Mouse (Mus musculus) layer of hippocampus, adult 8-10 months (tissue): ENCODE data around the gene Ovgp1. TPM values are rescaled to one million over a fixed set of nuclear protein-coding genes. Genes with fewer than 3 reads are reported as not detected.
A peak's percentile ranks its signal among the peaks of the same experiment; 100 is the strongest.
"Not testable (repeated sequence)": the region's sequence is repeated elsewhere in the genome, so short reads cannot be mapped to it uniquely, and the experiment has no call there.

Source experiments
- DNase-seq, 2 experiments: peaks; one replicate each; pipeline ENCODE4 v3.0.0; 2022; ENCODE audit warnings: low spot score in 2 of 2
- total RNA-seq, 4 experiments: library from RNA; stranded (reverse); gene quantifications; 2 replicates each; pipeline ENCODE4 v1.2.4; 2022

Ovgp1 gene
- total RNA-seq, 4 experiments from 2014 or later = 2.7 to 5.4 (median 4.1) TPM

- DNase-seq = peak in 1 of 2 experiments; percentile 55
Measured at GRCm38 (mm10) chr3:105991653-105992283, 18.3 kb downstream of the Ovgp1 start.

GRCm38 (mm10) chr3:105994730-105995129, 21.2 kb downstream of the Ovgp1 start:
- no peak for DNase-seq

DNA sequence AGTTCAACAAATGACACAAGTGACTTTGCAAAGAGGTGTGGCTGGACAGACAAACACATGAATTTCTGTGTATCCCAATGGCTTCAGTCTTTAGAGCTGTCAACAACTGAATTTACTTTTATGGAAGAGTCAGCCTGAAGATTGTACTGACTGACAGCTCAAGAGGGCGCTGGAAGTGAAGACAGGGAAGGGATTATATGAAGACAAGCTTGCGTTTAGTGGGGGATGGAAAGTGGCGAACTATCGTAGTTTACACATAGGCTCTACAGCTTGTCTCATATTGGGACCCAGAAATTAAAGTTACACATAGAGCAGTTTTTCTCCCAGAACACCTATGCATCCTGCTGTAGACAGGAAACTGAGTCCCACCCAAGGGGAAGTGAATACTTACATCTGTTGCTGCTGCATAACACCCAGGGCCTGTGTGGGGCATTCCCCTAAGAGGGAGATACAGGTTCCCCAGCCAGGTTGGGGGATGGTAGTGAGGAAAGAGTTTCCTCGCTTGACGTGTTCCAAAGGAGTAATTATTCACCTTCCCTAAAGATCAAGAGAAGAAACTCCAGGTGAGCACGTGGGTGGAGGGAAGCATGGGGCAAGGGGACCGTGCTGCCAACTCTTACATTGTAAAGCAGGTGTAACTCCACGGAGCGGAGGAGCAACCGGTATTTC, 27.3 kb downstream of the Ovgp1 start:
- no peak for DNase-seq

DNA sequence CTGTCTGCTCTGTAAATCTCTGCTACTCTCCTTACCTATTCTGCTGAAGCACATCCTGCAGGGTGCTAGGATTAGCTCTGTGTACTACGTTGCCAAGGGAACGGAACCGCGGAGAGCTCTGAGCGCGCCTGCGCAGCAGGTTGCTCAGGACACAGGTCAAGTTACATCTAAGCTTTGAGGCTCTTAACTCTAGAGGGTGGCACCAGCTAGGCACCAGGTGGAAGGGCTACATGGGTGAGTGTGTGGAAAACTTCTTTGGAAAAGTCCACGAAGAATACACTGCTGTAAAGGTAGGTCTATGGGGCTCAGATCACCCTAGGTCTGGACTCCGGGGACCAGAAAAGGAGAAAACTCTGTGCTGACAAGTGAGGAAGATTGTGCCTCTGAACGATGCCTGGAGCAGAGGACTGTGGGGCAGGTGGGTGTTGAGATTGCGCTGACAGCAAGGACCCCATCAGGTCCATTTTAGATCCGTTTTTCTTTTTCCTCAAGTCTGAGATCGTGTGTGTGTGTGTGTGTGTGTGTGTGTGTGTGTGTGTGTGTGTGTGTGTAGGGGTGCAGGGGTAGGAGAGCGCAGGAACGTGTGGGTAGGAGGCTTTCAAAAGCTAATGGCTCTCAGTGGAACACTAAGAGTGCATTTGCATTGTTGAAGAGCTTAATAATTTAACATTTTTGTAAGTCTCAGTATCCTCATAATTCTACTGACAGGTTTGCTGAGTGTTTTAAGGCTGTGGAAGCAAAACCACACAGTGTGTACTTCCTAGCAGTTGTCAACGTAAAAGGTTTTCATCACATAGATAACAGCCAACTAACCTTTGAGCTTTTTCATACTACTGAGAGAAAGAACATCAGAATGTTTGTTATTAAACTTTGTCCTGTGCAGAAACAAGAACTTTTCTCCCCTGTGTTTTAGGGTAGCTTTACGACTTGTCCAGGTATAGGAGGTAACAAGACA, 28.2 kb downstream of the Ovgp1 start:
- peak in 1 of 2 experiments; percentile 32 for DNase-seq

DNA sequence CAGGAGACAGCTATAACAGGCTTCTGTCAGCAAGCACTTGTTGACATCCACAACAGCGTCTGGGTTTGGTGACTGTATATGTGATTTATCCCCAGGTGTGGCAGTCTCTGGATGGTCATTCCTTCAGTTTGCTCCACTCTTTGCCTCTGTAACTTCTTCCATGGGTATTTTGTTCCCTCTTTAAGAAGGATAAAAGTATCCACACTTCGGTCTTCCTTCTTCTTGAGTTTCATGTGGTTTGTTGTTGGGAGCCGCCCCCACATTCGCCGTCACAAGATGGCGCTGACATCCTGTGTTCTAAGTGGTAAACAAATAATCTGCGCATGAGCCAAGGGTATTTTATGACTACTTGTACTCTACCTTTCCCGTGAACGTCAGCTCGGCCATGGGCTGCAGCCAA, 29.8 kb downstream of the Ovgp1 start:
- not testable (repeated sequence) for DNase-seq

GRCm38 (mm10) chr3:106014546-106014945, 41.0 kb downstream of the Ovgp1 start, which contains the start of gene Pifo:
Pifo (minus strand) TSS chr3:106014646.
- DNase-seq = no peak

GRCm38 (mm10) chr3:106021840-106022239, 48.3 kb downstream of the Ovgp1 start:
- DNase-seq = no peak

DNA sequence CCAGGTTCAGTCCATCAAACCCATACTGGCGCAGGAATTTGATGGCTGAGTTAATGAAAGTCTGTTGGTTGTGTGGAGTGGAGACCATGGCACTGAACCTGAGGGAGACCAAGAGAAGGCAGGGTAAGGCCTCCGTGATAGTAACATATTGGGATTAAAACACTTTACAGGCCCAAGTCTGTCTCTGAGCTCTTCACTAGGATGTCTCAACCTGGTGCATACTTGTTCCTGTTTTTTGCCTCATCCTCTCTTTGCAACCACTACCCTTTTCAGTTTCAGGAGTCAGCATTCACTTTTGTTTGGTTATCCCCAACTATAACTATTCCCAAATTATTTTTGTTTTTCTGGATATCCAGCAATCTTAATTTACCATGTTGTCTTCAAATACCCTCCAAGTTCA, 50.6 kb downstream of the Ovgp1 start:
- DNase-seq = no peak

GRCm38 (mm10) chr3:106032781-106033180, 59.3 kb downstream of the Ovgp1 start, which contains the start of gene Chil5:
Chil5 (minus strand) TSS chr3:106032814.
- DNase-seq = no peak

Other genes with a start within 250 kb of the Ovgp1 start
- 100 to 1,000 TPM in 1 of 4 experiments, 10 to 100 TPM in 3; 80.2 to 101 (median 89.7) TPM for gene Rap1a, start 172.4 kb upstream of the Ovgp1 start, total RNA-seq
- gene Adora3, start 102.9 kb upstream of the Ovgp1 start, total RNA-seq = 1 to 10 TPM in 3 of 4 experiments, under 1 TPM in 1; 0.89 to 3.8 (median 2.5) TPM
- gene Tmigd3, start 102.8 kb upstream of the Ovgp1 start, total RNA-seq = under 1 TPM; 0.41 to 0.78 (median 0.63) TPM
- 1 to 10 TPM in 3 of 4 experiments, under 1 TPM in 1; 0.47 to 2.4 (median 1.5) TPM for gene I830077J02Rik, start 41.0 kb upstream of the Ovgp1 start, total RNA-seq
- 10 to 100 TPM; 43.3 to 55.6 (median 52.0) TPM for gene Wdr77, start 14.3 kb upstream of the Ovgp1 start, total RNA-seq
- gene Atp5f1, start 13.6 kb upstream of the Ovgp1 start, total RNA-seq = 100 to 1,000 TPM; 237 to 261 (median 249) TPM
- 1 to 10 TPM in 2 of 4 experiments, under 1 TPM in 2; 0.55 to 1.1 (median 0.81) TPM for gene Pifo, start 40.9 kb downstream of the Ovgp1 start, total RNA-seq
- not detected for gene Chil5, start 59.1 kb downstream of the Ovgp1 start, total RNA-seq
- 1 to 10 TPM in 1 of 4 experiments, under 1 TPM in 3; 0.64 to 2.0 (median 0.80) TPM for gene Chia1, start 139.5 kb downstream of the Ovgp1 start, total RNA-seq
- gene Chil3, start 193.9 kb downstream of the Ovgp1 start, total RNA-seq = not detected
- gene Chil4, start 245.8 kb downstream of the Ovgp1 start, total RNA-seq = not detected